Mouse (Mus musculus): ENCODE data around the gene Kank1. TPM values are rescaled to one million over a fixed set of nuclear protein-coding genes. Genes with fewer than 3 reads are reported as not detected.
A peak's percentile ranks its signal among the peaks of the same experiment; 100 is the strongest.

The Kank1 gene
- total RNA-seq, 2 experiments from 2014 or later, result 35.2 to 38.2 TPM

DNA sequence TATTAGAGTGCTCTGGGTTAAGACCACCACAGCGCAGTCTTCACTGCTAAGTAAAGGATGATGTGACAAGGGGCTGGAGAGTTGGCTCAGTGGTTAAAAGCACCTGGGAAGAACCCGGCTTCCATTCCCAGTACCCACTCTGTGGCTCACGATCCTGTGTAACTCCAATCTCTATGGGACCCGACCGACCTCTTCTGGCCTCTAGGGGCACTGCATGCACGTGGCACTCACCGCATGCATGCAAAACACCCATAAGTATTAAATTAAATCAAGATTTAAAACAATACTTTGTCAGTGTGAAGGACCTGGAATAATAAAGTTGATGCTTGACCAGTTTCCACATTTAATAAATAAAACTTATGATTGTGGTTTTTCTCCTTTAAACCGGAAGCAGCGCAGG lies 69.5 kb downstream of the Kank1 start:
- intact Hi-C loops (cut with DNase I), result no loop called here
- DNase-seq, result no peak

DNA sequence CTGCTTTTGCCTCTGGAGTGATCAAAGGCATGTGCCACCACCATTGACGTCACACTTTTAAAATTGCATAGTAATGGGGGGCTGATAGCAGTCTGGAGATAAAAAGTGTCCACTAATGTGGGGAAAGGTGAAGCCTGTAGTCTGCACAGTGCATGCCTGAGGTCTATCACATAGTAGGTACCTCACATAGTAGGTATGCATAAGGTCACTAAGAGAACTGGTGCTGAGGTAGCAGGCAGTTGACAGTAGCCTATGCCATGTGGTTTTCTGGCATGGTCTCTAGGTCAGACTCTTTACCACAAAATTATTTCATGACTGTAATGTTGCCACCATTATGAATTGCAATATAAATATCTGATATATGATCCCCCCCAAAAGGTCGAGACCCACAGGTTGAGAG lies 71.4 kb downstream of the Kank1 start:
- DNase-seq, result no peak
- intact Hi-C loops (cut with DNase I), result no loop called here

DNA sequence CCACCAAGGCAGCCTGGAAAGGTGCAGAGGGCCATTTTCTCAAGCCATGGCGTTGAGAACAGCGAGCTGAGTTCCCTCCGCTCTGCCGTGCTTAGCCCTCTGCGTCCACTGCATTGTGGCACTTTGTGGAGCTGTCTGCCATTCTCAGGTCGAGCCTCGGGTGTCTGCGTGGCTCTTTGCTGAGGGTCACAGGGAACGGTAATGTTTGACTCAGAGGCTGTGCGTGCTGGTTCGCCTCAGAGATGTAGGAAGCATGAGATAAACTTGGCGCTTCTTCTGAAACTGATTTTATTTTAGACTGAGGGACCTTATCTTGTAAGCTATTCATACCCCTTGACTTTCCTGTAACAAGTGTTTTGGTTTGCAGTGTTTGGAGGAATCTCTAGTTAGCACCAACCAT lies 72.0 kb downstream of the Kank1 start:
- DNase-seq, result no peak
- intact Hi-C loops (cut with DNase I), result no loop called here

DNA sequence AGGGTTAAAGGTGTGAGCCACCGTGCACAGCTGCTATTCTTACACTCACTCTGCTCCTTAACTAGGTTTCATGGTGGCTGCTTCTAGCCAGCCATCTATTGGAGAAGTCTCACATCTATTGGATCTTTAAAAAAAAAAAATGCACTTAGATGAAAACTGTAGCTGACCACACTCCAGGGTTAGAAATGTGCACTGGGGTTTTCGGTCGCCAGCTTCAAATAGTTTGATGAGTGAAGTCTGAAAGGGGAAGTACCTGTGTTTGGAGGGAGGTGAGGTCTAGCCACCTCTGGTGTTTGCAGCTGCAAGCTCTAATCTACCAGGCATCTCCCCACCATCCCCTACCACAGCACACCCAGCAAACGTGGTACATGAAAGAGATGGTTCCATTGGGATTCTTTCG lies 74.2 kb downstream of the Kank1 start:
- intact Hi-C loops (cut with DNase I), result loop anchor here (5.0 kb wide), 1 partner anchor 89 kb away; no protein-coding TSS in a partner anchor
- no peak for DNase-seq

DNA sequence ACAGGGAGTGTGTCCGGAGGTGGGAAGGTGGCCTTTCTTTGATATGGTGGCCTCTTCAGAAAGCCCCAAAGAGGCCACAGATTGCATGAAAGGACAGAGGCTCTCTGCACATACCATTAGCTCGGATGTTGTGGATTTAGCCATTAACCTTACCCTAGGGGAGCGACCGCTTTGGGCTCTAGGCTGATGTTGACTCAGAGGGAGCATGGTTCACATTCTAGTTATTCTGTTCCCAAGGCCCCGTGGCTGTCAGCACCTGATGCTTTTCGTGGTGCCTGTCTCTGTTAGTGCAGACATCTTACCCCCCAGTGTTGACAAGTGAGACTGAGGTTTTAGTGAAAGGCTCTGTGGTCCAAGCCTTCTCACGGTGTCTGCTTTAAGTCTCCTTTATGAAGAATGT lies 74.9 kb downstream of the Kank1 start:
- intact Hi-C loops (cut with DNase I), result loop anchor here (5.0 kb wide), 1 partner anchor 89 kb away; no protein-coding TSS in a partner anchor
- no peak for DNase-seq

DNA sequence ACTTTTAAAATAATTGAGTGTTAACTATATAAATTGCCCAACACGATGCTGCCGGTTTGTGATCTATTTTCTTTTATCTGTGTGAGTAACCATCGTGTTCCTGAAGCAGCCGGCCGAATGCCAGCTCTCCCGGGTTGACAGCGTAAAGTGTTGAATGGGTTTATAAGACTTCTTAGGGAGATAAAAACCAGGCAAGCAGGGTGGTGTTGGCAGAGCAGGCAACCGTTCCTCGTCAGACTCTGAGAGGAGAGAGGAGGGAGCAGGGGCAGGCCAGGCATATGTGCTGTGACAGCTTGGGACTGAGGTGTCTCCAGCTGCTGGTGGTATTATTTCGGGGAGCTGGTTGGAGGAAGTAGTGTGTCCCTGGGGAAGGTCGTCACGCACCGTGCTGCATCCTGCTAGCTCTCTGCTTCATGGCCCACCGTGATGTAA lies 78.7 kb downstream of the Kank1 start:
- intact Hi-C loops (cut with DNase I), result loop anchor here (5.0 kb wide), 1 partner anchor 73 kb away; no protein-coding TSS in a partner anchor
- DNase-seq, result peak in 1 of 2 experiments; percentile 9

DNA sequence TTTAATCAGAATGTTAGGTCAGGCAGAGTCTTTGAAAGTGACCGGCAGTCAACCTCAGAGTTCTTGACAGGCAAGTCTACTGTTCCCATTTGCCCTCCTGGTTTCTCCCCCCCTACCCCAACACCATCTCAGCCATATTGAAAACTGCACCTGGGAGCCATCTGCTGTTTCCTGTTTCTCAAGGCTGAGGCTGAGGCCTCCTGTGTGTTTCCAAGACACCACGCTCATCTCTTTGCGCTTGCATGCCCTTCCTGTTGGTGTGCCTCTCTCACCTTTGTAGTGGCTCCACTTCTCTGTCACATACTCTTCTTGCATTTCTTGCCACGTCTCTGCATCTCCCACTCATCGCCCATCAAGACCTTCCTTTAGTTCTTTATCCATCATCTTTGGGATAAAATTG lies 79.2 kb downstream of the Kank1 start:
- DNase-seq, result no peak

DNA sequence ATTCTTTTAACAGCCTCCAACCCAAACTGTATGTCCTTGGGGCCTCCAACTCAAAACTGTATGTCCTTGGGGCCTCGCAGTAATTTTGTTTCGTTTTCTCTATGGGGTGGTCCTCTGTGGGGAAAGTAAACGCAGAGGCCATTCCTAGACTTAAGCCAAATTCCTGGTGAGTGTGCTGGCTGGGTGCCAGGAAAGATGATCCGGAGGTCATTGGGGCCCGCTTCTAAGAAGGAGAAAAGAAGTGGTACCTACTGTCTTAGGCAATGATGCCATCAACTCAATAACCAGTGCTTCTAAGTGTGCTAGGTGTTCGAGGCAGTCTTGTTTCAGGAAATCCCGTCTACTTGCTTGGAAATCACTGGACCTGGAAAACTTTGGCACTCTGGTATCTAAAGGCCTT lies 87.5 kb downstream of the Kank1 start:
- intact Hi-C loops (cut with DNase I), result no loop called here
- no peak for DNase-seq

More for the DNA sequence above, 79.2 kb downstream of the Kank1 start:
- intact Hi-C loops (cut with DNase I), result loop anchor here (5.0 kb wide), 1 partner anchor 74 kb away; no protein-coding TSS in a partner anchor

DNA sequence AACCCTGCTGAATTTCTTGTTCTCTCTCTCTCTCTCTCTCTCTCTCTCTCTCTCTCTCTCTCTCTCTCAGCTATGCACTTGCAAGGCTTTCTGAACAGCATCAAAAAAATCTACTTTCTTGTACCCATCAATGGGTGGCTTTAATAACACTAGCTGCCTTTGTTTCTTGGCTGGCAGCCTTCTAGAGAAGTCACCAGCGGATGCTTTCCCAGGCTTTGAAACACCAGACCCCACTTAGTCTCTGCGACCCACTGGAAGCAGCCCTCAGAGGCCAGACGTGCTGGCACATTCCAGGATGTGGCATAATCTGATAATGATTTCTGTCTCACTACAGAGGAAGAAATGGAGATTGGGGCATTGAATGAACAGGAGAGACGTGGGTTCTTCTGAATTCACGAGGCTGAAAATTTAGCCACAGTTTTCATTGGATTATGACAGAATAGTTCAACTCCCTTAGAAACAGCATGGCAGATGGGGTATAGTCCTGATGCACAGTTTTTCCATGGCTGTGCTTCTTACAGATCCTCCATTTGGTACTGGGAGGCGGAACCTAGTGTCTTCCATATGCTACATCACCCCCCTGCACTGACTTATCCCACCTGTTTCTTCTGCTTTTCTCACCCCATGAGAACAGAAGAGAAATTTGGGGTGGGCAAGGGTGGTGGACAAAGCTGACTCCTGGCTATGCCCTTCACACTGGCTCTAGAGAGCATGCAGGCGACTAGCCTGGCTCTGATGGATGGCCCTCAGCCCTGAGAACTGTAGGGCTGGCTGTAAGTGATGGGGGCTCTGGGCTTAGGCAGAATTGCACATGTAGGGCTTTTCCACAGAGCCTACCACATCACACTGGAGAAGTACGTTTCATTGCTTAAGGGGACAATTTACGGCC lies 88.6 kb downstream of the Kank1 start:
- intact Hi-C loops (cut with DNase I), result no loop called here
- no peak for DNase-seq

DNA sequence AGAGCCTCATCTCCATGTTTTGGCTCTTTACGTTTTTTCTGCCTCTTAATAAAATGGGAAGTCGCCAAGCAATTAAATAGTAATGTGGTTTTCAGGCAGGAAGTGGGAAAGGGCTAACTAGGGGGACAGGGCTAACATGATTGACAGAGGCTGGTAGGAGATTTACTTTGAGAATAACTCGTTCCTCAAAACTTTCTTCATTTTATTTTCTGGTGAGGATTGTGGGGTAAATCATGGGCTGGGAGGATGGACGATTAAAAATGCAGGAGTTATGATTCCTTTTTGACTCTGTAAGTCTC lies 89.2 kb downstream of the Kank1 start:
- DNase-seq, result no peak
- intact Hi-C loops (cut with DNase I), result no loop called here

DNA sequence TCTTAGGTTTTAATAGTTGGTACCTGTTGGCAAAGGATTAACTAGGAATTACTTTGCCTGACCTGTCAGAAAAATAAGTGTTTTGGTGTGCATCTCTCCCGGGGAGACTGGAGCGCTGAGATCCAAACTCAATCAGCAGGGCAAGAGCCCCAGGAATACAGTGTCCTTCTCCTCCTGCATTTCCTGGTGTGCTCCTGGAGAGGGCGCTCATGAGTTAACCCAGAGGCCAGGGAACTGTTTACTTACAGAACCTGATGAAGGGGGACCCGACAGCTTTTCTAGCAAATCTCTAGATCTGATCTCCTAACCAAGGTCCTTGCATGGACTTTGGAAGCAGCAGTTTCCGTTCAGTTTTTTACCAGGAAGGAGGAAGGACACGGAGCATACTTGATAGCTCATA lies 90.9 kb downstream of the Kank1 start:
- DNase-seq, result no peak
- intact Hi-C loops (cut with DNase I), result no loop called here

DNA sequence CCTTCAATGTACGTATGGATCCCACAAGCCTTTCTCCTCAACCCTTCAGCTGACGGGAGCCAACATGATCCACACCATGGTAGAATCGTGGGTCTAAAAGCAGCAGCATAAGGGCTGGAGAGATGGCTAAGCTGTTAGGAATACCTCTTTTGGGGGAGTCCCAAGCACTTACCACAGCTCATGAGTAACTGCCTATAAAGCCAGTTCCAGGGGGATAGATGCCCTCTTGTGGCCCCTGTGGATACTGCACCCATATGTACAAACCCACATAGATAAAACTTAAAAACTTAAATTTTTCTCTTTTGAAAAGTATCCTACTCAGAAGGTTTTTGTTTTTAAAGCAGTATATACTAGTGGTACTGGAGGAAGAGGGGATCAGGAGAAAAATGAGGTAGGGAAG lies 97.6 kb downstream of the Kank1 start:
- intact Hi-C loops (cut with DNase I), result loop anchor here (1.0 to 10.0 kb wide), 4 partner anchors 97 to 377 kb away; partner anchors contain the start of gene Kank1
- DNase-seq, result peak; percentile 45 to 76

DNA sequence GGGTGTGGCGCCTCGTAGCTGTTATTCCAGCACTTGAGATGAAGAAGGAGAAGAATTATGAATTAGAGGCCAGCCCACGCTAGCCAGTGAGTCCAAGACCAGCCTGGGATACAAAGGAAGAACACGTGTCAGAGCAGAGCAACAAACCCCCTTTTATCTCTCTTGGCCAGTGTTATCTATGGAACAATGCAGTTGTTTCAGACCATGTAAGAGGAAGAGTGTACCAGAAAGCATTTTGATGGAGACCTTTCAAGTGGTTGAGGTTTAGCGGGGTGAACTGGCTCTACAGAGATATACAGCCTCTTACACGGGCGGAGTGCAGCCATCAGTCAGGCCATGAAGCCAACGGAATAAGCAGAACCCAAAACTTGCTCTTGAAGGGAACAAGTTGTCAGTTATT lies 100.0 kb downstream of the Kank1 start:
- intact Hi-C loops (cut with DNase I), result loop anchor here (10.0 kb wide), 1 partner anchor 288 kb away; no protein-coding TSS in a partner anchor
- no peak for DNase-seq

DNA sequence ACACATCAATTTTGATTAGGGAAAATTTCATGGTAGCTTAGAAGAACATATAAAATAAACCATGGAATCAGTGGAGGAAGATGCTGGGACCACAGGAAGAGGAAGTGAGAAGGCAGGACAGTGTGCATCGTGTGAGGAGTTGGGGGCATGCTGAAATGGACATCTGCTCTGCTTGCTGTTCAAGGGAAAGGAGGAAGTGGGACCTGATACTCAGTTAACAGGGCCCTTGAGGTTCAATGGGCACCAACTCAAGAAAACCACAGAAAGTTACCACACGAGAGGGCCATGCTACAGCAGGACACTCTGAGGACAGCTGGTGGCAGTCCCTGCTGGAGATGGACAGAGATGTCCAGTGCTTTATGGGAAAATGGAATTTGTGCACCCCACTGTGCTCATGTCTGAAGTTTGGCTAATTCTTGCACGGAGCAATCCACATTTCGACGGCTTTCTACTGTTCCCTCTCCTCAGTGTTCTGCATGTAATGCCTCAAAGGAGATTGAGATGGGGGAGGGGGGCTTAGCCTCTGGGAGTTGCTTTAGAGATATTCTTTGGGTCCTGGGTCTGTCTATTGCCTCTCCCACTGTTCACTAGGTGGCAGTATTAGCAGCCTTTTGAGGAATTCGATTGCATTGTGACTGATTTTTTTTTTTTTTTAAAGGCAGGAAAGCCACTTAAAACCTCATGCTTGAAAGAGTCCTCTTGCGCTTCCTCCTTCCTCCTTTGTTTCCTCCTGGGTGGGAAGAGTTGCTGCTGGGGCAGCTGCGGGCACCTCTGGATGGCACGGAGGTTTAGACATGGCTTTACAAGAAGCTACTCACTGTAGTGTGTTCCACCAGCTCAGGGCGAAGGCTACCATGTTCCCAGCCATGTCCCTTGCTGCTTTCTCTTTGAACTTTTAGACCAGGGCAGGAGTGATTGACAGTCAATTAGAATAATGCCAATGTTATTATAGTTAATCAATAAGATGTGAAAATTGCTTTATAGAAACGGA lies 104.2 kb downstream of the Kank1 start:
- DNase-seq, result peak in 1 of 2 experiments; percentile 53
- intact Hi-C loops (cut with DNase I), result loop anchor here (1.0 kb wide), 1 partner anchor 103 kb away; no protein-coding TSS in a partner anchor

DNA sequence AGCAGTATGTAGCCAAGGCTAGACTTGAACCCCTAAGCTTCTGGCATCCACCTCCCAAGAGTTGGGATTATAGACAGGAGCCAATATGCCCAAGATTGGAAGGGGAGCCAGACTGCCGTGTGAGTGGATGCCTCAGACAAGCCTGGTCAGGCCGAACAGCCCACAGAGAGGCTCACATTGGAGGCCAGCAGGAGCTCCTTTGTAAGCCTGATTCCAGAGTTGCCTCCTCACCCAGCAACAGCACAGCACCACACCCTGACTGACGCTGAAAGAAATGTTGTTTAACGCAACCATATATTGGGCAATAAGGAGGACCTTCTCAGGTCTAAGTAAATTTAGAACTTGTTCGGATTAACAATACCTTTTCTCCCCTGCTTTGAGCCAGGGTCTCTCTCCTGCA lies 105.3 kb downstream of the Kank1 start:
- DNase-seq, result no peak
- intact Hi-C loops (cut with DNase I), result no loop called here

DNA sequence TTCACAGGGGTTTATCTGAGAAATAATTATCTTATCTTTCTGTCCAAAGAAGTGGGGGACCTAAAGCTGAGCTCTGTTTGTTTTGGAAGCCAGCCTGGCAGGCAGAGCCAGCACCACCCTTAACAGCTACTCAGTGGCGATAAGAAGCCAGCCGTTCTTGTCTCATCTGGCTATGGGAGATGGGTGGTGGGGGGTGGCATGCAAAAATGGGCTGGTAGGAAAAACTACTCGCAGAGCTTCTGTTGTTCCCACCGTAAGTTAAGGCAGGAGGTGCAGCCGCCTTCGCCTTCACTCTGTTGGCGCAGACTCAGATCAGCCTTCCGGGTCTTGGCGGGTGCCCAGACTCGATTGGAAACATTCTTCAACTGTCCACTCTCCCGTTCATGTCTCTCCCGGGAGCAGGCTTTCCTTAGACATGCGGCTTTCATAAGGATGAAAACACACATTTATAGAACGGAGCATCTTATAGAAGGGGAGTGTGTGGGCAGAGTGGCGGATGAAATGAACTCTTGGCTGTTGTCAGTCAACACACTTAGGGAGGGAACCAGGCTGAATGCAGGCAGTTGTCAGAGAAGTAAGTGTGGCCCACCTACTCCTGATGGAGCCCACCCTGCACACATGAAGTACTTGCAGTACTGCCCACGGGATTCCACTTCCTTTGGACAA lies 107.0 kb downstream of the Kank1 start:
- peak; percentile 54 to 60 for DNase-seq
- intact Hi-C loops (cut with DNase I), result no loop called here

DNA sequence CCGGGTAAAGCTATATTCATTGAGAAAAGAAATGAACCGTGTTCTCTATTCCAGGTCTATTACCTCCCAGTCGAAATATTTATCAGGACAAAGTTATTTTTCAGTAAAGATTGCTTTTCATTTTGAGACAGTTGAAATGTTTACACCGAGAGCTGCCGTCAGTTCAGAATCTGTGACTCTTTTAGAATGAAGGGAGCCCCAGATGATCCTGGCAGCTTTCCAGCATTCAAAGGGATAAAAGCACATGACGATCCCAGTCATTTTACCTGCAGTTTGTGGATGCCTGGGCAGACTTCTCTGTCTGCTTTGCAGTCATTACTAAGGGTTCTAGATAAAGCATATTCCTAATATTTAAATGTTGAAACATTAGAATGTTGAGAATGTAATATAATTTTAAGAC lies 107.6 kb downstream of the Kank1 start:
- DNase-seq, result peak in 1 of 2 experiments; percentile 30
- intact Hi-C loops (cut with DNase I), result no loop called here

DNA sequence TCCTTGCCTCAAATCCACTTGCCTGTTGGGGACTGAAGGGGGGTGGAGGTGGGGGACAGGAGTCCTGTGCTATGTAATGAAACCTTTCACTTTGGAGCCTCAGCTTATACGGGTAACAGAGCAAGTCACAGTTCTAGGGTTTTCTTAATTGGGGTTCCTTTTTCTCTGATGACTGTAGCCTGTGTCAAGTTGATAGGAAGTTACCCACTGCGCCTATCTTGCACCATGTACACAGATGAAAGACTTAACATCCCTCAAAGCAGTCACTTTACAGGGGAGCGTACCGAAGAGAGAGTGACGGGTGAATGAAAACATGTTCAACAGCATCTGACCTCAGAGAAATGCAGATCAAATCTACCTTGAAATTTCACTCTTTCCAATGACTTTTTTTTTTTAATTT lies 109.2 kb downstream of the Kank1 start:
- intact Hi-C loops (cut with DNase I), result no loop called here
- DNase-seq, result no peak

DNA sequence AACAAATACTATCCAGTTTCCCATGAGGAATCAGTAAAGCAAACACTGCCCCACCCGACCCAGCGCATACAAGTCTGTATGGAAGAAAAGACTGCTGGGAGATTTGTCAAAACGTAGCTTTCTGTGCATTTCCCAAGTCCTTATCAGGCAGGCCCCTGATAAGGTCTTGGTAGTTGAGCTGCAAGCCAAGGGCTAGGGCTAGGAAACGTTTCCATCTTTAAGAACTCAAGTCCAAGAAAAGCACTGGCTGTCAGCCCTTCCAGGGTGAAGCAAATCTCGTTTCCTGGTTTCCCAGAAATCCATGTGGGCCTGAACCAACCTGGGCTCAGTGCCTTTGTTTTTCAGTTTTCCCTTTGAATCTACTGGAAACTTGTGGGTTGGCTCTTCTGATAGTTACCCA lies 110.7 kb downstream of the Kank1 start:
- DNase-seq, result peak; percentile 43 to 49
- intact Hi-C loops (cut with DNase I), result no loop called here

DNA sequence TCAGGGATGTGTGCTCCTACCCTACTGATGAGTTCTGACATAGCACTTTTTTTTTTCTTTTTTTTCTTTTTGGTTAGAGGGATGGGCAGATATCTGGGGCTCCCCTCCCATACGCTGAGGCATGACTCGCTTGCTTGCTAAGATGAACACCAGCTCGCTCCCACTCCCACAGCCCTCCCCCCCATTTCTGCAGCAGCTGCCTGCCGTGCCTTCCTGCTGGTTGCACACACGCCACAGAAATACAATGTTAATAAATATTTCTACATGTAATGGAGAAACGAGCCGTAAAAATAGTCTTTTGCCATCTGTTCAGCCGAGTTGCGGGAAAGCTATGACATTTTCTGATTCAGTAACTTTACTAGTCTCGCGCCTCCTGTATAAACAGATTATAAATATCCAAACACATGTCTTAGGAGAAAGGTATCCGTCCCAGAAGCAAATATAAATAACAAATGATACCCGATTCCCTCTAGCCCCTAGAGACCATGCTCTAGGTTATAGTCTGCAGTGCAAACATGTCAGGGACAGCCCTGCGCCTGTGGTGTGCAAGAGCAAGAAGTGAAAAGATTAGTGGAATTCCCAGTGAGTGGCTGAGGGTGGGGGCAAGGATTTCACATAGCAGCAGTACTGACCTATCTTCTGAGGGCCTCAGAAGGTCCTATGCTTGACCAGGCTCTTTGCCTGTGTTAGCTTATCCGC lies 114.6 kb downstream of the Kank1 start:
- no peak for DNase-seq
- intact Hi-C loops (cut with DNase I), result no loop called here

All from heart, postnatal 14 days (tissue).